Mouse (Mus musculus) heart, postnatal 14 days (tissue): ENCODE measurements around the gene Mllt11. TPM values are rescaled to one million over a fixed set of nuclear protein-coding genes. Genes with fewer than 3 reads are reported as not detected.
A peak's percentile ranks its signal among the peaks of the same experiment; 100 is the strongest.

Source experiments
- DNase-seq, 2 experiments: peaks; one replicate each; pipeline ENCODE4 v3.0.0; 2021 to 2022
- intact Hi-C: fragments of 180-260 bp; cut with DNase I; formaldehyde crosslinking; loops from one replicate; pipeline ENCODE4 v1.15.1; 2025
- total RNA-seq, 2 experiments: library from RNA; stranded (reverse); gene quantifications; 2 replicates each; pipeline ENCODE4 v1.2.3; 2021

The Mllt11 gene
- total RNA-seq, 2 experiments from 2014 or later, result 6.7 to 7.8 TPM

DNA sequence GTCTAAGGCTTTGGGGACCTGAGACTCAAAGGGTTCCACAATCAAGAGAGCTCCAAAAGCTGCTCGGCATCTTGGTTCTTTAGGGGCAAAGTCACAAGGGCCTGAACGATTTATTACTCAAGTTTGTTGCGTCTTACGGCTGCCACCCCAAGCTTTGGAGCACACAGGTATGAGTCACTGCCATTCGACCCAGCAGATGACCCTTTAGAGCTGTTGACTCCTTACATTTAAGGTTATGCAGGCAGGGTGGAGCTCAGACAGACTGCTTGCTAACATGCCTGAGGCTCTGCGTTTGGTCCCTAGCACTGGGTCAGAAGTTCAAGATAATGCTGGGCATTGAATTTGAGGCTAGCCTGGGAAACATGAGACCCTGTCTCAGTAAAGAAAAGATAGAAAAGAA lies 54.4 kb downstream of the Mllt11 start:
- no peak for DNase-seq
- intact Hi-C loops, result no loop called here

DNA sequence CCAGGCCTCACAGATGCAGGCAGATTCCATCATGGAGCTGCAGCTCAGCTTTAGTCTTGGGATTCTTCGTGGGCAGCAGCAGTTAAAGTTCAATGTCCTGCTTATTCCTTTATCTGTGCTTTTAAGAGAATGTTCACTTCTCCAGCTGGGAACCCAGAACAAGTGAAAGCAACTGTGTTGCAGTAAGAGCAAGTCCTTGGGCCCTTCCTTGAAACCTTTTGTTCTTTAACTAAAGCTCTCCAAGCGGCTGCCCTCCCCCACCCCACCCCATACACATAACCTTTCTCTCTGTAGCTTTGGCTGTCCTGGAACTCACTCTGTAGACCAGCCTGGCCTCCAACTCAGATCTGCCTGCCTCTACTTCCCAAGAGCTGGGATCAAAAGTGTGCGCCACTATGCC lies 55.5 kb downstream of the Mllt11 start:
- intact Hi-C loops, result no loop called here
- DNase-seq, result no peak

DNA sequence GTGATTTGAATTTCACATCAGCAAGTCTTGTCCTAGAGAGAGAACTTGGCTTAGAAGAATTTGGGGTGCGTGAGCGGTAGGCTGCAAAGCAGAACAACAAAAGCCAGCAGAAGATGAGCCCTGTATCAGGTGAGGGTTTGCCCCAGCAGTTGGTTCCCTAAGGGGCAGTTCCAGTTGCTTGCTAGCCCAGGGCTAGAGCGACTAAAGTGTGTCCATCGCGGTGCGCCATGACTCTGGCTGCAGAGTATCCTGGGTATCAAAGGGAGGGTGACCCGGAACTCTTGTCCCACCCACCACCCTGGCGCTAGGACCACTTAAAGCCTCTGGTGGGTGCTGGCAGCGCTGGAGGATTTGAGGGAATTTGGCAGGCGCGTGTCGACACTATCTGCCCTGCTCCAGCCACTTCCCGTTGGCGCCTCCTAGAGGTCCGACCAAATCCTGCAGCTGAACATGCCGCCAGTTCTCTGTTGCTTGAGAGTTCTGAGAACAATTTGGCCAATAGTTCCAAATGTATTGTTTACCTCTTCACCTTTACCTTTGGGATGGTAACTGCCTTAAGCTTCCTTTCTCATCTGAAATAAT lies 57.9 kb downstream of the Mllt11 start:
- intact Hi-C loops, result loop anchor here (1.0 kb wide), 1 partner anchor 31 kb away; no protein-coding TSS in a partner anchor

DNA sequence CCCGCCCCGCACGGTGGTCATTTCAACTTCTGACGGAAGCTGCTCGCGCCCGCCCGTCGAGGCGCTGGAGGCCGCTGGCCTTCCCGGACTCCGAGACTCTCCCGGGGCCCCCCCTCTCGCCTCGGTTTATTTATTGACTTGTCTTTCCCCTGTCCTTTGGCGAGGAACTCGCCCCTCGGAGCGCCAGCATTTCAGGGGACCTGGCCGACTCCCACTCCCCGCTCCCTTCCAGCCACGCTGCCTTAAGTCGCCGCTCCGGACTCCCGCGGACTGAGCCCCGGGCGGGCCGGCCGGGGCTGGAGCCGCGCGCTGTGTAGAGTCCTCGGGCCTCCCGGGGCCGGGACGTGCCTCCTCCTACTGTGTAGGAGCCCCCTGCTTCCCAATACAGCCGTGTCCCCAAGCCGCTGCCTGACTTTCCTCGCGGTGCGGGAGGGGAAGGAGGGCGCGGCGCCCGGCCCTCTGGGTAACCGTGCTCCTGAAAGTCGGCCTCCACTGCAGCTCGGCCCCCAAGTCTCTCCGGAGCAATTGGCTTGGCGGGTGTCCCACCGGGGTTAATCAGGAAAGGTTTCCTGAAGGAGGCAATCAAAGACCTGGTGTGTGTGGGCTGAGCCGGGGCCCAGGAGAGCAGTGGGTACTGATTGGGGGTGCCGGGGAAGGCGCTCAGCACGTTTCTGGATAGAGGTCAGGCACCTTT lies 58.6 kb downstream of the Mllt11 start:
- peak; percentile 35 to 45 for DNase-seq

More for the DNA sequence above, 57.9 kb downstream of the Mllt11 start:
- peak; percentile 88 to 94 for DNase-seq

DNA sequence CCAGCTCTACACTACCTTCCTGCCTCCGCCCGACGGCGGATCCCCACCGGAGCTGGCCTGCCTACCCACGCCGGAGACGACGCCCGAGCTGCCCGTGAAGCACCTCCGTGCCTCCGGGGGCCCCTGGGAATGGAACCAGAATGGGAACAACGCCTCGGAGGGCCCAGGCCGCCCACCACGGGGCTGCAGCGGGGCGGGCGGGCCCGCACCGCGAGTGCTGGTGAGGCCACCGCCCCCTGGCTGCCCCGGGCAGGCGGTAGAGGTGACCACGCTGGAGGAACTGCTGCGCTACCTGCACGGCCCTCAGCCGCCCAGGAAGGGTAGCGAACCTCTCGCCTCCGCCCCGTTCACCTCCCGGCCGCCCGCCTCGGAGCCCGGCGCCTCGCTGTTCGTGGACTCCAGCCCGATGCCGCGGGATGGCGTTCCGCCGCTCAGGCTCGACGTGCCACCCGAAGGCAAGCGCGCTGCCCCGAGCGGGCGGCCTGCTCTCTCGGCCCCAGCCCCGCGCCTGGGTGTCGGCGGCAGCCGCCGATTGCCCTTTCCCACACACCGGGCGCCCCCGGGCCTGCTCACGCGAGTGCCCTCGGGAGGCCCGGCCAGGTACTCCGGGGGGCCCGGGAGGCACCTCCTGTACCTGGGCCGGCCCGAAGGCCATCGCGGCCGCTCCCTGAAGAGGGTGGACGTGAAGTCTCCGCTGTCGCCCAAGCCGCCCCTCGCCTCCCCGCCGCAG lies 59.3 kb downstream of the Mllt11 start:
- intact Hi-C loops, result no loop called here

More for the DNA sequence above, 58.6 kb downstream of the Mllt11 start:
- intact Hi-C loops, result no loop called here

DNA sequence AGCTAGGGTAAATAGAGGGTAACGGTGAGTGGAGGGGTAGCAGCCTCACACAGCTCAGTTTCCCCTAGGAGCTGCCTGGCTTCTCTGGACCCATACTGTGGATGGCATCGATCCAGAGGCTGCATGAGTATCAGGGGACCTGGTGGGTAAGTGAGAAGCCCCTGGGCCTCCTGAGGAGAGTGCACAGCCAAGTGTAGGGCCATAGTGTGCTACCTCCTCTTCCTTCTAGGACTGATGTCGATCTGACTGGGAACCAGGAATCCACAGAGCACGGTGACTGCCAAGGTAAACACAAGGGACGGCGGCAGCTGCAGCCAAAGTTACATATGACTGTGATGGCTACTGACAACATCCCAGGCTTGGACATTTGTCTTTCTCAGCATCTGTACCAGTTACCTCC lies 60.9 kb downstream of the Mllt11 start:
- no peak for DNase-seq
- intact Hi-C loops, result no loop called here

More for the DNA sequence above, 59.3 kb downstream of the Mllt11 start:
- DNase-seq, result peak in 1 of 2 experiments; percentile 9

DNA sequence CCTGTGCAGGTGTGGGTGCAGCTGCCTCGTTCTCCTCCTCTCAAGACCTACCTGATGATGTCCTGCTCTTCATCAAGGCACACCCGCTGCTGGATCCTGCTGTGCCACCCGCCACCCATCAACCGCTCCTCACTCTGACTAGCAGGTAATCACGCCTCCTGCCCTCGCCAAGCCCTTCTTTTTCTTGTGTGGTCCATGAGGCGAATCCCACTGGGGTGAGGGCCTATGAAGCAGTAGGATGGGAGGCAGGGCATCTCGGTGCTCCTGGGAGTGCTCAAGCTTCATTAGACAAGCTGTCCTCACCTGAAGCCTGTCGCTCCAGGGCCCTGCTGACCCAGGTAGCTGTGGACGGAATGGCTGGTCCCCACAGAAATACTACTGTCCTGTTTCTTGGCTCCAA lies 62.0 kb downstream of the Mllt11 start:
- intact Hi-C loops, result no loop called here
- DNase-seq, result no peak

Other genes with a start within 250 kb of the Mllt11 start
- gene Zfp687, start 216.7 kb downstream of the Mllt11 start, total RNA-seq, result 10 to 100 TPM; 15.4 to 16.8 TPM
- 100 to 1,000 TPM; 118 to 132 TPM for gene Psmd4, start 189.6 kb downstream of the Mllt11 start, total RNA-seq
- gene Pip5k1a, start 125.2 kb downstream of the Mllt11 start, total RNA-seq, result 10 to 100 TPM; 18.3 to 19.2 TPM
- gene Vps72, start 121.1 kb downstream of the Mllt11 start, total RNA-seq, result 10 to 100 TPM; 32.4 to 32.5 TPM
- 10 to 100 TPM; 10.6 to 11.1 TPM for gene Tmod4, start 107.7 kb downstream of the Mllt11 start, total RNA-seq
- gene Scnm1, start 98.2 kb downstream of the Mllt11 start, total RNA-seq, result 10 to 100 TPM; 29.5 to 33.5 TPM
- 1 to 10 TPM; 6.4 to 7.4 TPM for gene Lysmd1, start 98.1 kb downstream of the Mllt11 start, total RNA-seq
- gene Tnfaip8l2, start 89.8 kb downstream of the Mllt11 start, total RNA-seq, result 1 to 10 TPM; 3.0 to 3.1 TPM
- gene Sema6c, start 71.7 kb downstream of the Mllt11 start, total RNA-seq, result 10 to 100 TPM in 1 of 2 experiments, 1 to 10 TPM in 1; 5.8 to 11.8 TPM
- gene Gabpb2, start 14.3 kb downstream of the Mllt11 start, total RNA-seq, result 10 to 100 TPM; 14.9 to 15.0 TPM
- gene Cdc42se1, start 3.4 kb downstream of the Mllt11 start, total RNA-seq, result 10 to 100 TPM; 31.9 to 33.6 TPM
- gene Gm128, start 9.4 kb upstream of the Mllt11 start, total RNA-seq, result not detected
- gene Bnipl, start 19.0 kb upstream of the Mllt11 start, total RNA-seq, result under 1 TPM in 1 of 2 experiments, not detected in 1; 0.32 TPM
- gene Mindy1, start 49.2 kb upstream of the Mllt11 start, total RNA-seq, result 10 to 100 TPM; 22.3 to 25.8 TPM
- 10 to 100 TPM; 19.8 to 20.4 TPM for gene Prune1, start 49.9 kb upstream of the Mllt11 start, total RNA-seq
- under 1 TPM; 0.38 to 0.76 TPM for gene Anxa9, start 75.0 kb upstream of the Mllt11 start, total RNA-seq
- gene Cers2, start 82.6 kb upstream of the Mllt11 start, total RNA-seq, result 10 to 100 TPM; 47.4 to 47.6 TPM
- 10 to 100 TPM; 14.1 to 14.4 TPM for gene Setdb1, start 125.0 kb upstream of the Mllt11 start, total RNA-seq
- gene 4930558C23Rik, start 170.7 kb upstream of the Mllt11 start, total RNA-seq, result not detected
- 10 to 100 TPM; 45.0 to 48.6 TPM for gene Arnt, start 202.2 kb upstream of the Mllt11 start, total RNA-seq